Mouse (Mus musculus) stomach, embryonic 14.5 days (tissue): Measurements from ENCODE around the gene Fer. TPM values are rescaled to one million over a fixed set of nuclear protein-coding genes. Genes with fewer than 3 reads are reported as not detected.

Experiments
- ATAC-seq: fragments of 200-750 bp; cut with Nextera tagmentation; 2 replicates; pipeline ENCODE4 v1.8.0; 2017; ENCODE audit warnings: low read depth, moderate TSS enrichment; ENCODE audit not compliant: insufficient number of reproducible peaks, insufficient read depth, low FRiP score
- H3K27ac ChIP-seq: fragments of 300-500 bp; sonication (generic); 2 replicates; pipeline ENCODE4 v1.5.1; 2014; ENCODE audit warnings: mild to moderate bottlenecking, low read length, moderate library complexity, mixed read lengths
- H3K27me3 ChIP-seq: fragments of 300-500 bp; sonication (generic); 2 replicates; pipeline ENCODE4 v1.6.1; 2014; ENCODE audit warnings: low read length, control low read depth, mixed read lengths; ENCODE audit not compliant: control insufficient read depth, insufficient read depth
- H3K36me3 ChIP-seq: fragments of 300-500 bp; sonication (generic); 2 replicates; pipeline ENCODE4 v1.6.1; 2014; ENCODE audit warnings: mild to moderate bottlenecking, control low read depth, low read length, moderate library complexity, mixed read lengths; ENCODE audit not compliant: control insufficient read depth, insufficient read depth
- H3K4me1 ChIP-seq: fragments of 300-500 bp; sonication (generic); 2 replicates; pipeline ENCODE4 v1.6.1; 2014; ENCODE audit warnings: low read length, control low read depth, mixed read lengths; ENCODE audit not compliant: control insufficient read depth, insufficient read depth
- H3K4me2 ChIP-seq: fragments of 300-500 bp; sonication (generic); replicated peaks from 2 replicates; pipeline ENCODE4 v1.6.1; 2014; ENCODE audit warnings: low read depth, low read length, control low read depth
- H3K4me3 ChIP-seq: fragments of 300-500 bp; sonication (generic); 2 replicates; pipeline ENCODE4 v1.5.1; 2014; ENCODE audit warnings: low read depth, low read length, control low read depth
- H3K9ac ChIP-seq: fragments of 300-500 bp; sonication (generic); replicated peaks from 2 replicates; pipeline ENCODE4 v1.6.1; 2014; ENCODE audit warnings: low read depth, mild to moderate bottlenecking, control low read depth, low read length, moderate library complexity, mixed read lengths
- H3K9me3 ChIP-seq: fragments of 300-500 bp; sonication (generic); 2 replicates; pipeline ENCODE4 v1.6.1; 2016; ENCODE audit warnings: low read depth, low read length, control low read depth; ENCODE audit not compliant: control insufficient read depth
- WGBS: fragments of 180-500 bp; shearing (Covaris S2); extraction: QIAGEN DNeasy Blood & Tissue Kit; methylation state at CpG from one replicate; pipeline ENCODE4 v1.1.7; 2014; 5-methylcytosine and 5-hydroxymethylcytosine counted together
- polyA plus RNA-seq: library from polyadenylated mRNA; unstranded; fragments of >200 nt; fragmentation: Nextera tagmentation; extraction: Ambion mirVana; gene quantifications from 2 replicates; pipeline ENCODE4 v1.2.1, GENCODE M21; 2014

Fer gene
- polyA plus RNA-seq, 1 experiment from 2014 or later = 34.3 TPM

DNA sequence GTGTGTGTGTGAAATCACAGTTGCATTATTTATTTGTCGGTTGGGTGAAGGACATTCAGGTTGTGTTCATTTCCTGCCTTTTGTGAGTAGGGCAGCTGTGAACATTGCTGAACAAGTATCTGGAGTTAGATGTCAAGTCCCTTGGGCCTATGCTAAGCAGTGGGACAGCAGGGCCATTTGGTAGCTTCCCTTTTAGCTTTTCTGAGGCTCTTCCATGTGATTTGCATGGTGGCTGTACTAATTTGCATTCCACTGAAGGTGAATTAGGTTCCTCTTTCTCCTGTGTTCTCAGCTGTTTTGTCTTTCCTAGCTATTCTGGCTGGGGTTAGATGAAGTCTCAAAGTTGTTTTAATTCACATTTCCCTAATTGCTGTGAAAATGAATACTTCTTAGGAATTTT, 68.7 kb downstream of the Fer start:
- WGBS = 100% methylated on average over 1 of the region's 1 CpGs
- no peak overlapping the region for H3K4me2 ChIP-seq

DNA sequence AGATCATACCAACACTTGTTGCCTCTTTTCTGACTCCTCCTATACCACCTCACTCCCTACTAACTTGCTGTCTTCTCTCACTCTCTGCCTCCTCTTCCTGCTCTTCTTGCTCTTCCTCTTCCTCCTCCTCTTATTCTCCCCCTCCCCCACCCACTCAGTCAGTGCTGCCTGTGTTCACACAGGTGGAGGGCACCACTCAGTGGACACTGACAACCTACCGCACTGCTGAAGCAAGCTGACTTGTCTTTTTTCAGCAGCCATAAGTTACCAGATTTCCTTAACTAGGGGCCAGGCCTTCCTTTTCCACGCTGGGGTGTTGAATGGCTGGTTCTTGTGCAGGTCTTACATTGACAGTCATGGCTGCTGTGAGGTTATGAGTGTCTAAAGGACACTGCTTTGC, 72.5 kb downstream of the Fer start:
- Histone ChIP-seq H3K9ac (no peak overlapping the region), H3K4me1 (no peaks in the 10 kb centered on the region), H3K9me3 (no peaks in the 10 kb centered on the region), H3K27me3 (no peaks in the 10 kb centered on the region), H3K36me3 (no peaks in the 10 kb centered on the region; the same call in 1 of the 2 replicates), H3K4me3 (no peak overlapping the region), H3K4me2 (no peak overlapping the region), H3K27ac (no peak overlapping the region)
- WGBS = 90% methylated on average over 2 of the region's 2 CpGs
- ATAC-seq = no peak

More for the DNA sequence above, 68.7 kb downstream of the Fer start:
- no peak for ATAC-seq
- H3K9me3 ChIP-seq = no peaks in the 10 kb centered on the region
- H3K4me1 ChIP-seq = no peaks in the 10 kb centered on the region
- H3K4me3 ChIP-seq = no peak overlapping the region
- no peak overlapping the region for H3K27ac ChIP-seq
- no peak overlapping the region for H3K9ac ChIP-seq
- H3K36me3 ChIP-seq = no peaks in the 10 kb centered on the region; the same call in 1 of the 2 replicates
- no peaks in the 10 kb centered on the region for H3K27me3 ChIP-seq

DNA sequence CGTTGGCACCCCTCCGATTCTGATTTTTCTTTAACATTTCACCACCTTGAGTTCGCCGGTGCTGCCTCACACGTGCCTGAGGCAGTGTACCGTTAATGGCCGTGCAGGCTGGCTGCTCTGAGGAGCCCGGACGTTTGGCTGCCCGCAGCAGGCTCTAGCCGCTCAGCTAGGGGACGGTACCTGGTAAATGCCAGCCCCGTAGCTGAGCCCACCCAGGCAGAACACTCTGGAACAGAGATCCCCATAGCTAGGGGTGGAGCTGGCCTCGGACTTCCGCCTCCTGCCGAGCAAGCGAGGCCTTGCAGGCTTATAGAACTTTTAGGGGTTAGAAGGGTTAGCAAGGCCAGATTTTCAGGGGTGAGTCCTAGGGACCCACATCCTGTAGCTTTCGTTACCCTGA, 75.0 kb downstream of the Fer start:
- Histone ChIP-seq H3K9me3 (no peaks in the 10 kb centered on the region), H3K4me2 (no peak overlapping the region), H3K36me3 (no peaks in the 10 kb centered on the region; the same call in 1 of the 2 replicates), H3K4me1 (no peaks in the 10 kb centered on the region), H3K27me3 (no peaks in the 10 kb centered on the region), H3K27ac (no peak overlapping the region), H3K4me3 (no peak overlapping the region), H3K9ac (no peak overlapping the region)
- ATAC-seq = no peak
- 73% methylated on average over 18 of the region's 18 CpGs for whole genome bisulfite sequencing

DNA sequence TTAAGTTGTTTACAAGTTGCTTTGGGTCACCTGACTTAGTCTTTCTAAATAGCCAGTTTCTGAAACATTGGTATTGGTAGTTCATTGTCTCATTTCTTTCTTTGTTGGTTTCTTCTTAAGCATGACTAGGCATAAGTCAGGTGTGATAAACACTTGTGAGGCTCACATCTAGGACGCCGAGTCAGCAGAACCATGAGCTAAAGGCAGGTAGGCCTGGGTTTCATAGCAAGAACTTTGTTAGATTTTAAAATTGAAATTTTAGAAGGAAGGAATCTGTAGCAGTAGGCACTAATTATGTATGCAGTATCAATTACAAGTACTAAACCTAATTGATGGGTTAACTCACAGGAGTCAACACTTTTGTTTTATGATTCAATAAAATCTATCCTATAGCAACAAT, 83.9 kb downstream of the Fer start:
- no peak overlapping the region for H3K27ac ChIP-seq
- H3K4me2 ChIP-seq = no peak overlapping the region
- ATAC-seq = no peak
- WGBS = 93% methylated on average over 2 of the region's 2 CpGs
- no peaks in the 10 kb centered on the region for H3K4me1 ChIP-seq
- no peak overlapping the region for H3K4me3 ChIP-seq
- H3K27me3 ChIP-seq = no peaks in the 10 kb centered on the region
- no peak overlapping the region for H3K9ac ChIP-seq
- H3K36me3 ChIP-seq = no peaks in the 10 kb centered on the region
- no peaks in the 10 kb centered on the region for H3K9me3 ChIP-seq

DNA sequence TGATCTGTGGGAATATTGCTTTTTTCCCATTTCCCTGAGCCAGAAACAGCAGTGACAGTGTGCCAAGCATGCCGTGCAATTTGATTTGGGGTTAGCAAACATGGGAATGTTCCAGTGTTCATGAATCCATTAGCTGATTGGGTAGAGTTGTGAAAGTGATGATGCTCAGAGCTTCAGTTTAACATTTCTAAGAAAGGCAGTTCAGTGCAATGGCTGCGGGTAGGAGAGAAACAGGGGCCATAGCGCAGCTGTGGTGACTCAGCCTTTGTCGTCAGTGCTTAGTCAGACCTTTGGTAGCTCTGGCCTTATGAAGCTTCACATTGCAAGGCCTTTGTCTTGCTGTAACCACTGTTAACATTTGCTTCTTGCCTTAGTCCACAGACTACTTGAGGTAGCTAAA, 85.9 kb downstream of the Fer start:
- no peak overlapping the region for H3K4me3 ChIP-seq

DNA sequence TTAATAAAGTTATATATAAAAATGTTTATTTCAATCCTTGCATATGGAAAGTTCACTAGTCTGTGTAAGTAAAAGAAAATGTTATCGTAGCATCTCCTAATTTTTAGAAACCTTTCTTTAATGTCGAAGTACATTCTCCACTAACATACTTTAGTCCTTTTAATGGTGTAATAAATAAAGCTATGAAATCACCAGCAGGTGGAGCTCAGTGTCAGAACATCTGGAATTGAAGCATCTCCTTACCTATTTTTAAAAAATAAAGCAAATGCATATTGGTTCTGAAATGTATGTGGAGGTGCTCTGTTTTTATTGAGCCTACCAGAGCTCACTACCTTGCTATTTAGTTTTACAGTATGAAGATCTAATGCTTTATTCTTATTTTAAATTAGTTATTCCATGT, 88.6 kb downstream of the Fer start:
- WGBS = 79% methylated on average over 2 of the region's 2 CpGs
- Histone ChIP-seq H3K4me3 (no peak overlapping the region), H3K9me3 (no peaks in the 10 kb centered on the region), H3K9ac (no peak overlapping the region), H3K36me3 (no peaks in the 10 kb centered on the region), H3K27me3 (no peaks in the 10 kb centered on the region), H3K4me1 (no peaks in the 10 kb centered on the region), H3K4me2 (no peak overlapping the region), H3K27ac (no peak overlapping the region)
- no peak for ATAC-seq

More for the DNA sequence above, 85.9 kb downstream of the Fer start:
- H3K9me3 ChIP-seq = no peaks in the 10 kb centered on the region
- no peak overlapping the region for H3K4me2 ChIP-seq
- H3K4me1 ChIP-seq = no peaks in the 10 kb centered on the region
- no peak overlapping the region for H3K9ac ChIP-seq
- WGBS = 95% methylated on average over 4 of the region's 4 CpGs
- no peaks in the 10 kb centered on the region for H3K27me3 ChIP-seq
- no peak for ATAC-seq
- no peak overlapping the region for H3K27ac ChIP-seq
- H3K36me3 ChIP-seq = no peaks in the 10 kb centered on the region

DNA sequence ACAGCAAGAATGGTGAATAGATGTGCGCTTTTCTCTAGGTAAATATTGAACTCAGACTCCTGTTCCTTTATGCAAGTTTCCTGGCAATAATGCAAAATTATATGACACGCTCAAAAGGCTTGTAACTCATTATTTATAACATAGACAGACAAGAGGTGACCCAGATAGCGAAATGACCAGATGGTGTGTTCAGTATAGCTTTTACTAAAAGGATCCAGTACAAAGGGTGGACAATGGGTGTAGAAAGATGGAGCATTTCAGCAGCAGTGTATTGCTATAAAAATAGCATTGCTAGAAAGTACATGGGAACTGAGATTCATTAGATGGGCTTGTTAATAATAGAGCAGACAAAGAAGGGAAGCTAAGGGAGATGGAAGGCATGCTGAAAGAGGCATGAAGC, 104.2 kb downstream of the Fer start:
- Histone ChIP-seq H3K27ac (no peak overlapping the region), H3K27me3 (no peaks in the 10 kb centered on the region), H3K36me3 (no peaks in the 10 kb centered on the region), H3K9ac (no peak overlapping the region), H3K9me3 (no peaks in the 10 kb centered on the region), H3K4me1 (no peaks in the 10 kb centered on the region), H3K4me3 (no peak overlapping the region), H3K4me2 (no peak overlapping the region)
- no peak for ATAC-seq
- WGBS = 92% methylated on average over 3 of the region's 3 CpGs

DNA sequence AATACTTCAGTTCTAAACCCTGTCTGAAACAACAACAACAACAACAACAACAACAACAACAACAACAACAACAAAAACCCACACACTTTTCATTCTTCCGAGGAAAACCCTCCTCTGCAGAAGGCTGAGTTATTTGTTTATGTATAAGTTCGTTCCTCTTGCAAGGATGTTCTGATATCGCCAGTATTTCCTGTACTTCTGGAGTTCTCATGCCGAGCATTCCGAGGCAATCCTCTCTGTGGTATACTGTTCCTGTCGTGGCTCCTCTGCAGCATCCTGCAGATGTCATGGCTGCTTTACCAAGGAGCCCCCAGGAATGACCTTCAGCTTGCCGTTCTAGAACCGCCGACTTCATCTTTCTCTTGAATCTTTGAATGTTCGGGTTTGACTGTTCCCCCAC, 106.6 kb downstream of the Fer start:
- Histone ChIP-seq H3K4me2 (no peak overlapping the region), H3K9ac (no peak overlapping the region), H3K27me3 (no peaks in the 10 kb centered on the region), H3K36me3 (no peaks in the 10 kb centered on the region), H3K4me1 (no peaks in the 10 kb centered on the region), H3K9me3 (no peaks in the 10 kb centered on the region), H3K4me3 (no peak overlapping the region), H3K27ac (no peak overlapping the region)
- ATAC-seq = no peak
- WGBS = 58% methylated on average over 10 of the region's 10 CpGs

DNA sequence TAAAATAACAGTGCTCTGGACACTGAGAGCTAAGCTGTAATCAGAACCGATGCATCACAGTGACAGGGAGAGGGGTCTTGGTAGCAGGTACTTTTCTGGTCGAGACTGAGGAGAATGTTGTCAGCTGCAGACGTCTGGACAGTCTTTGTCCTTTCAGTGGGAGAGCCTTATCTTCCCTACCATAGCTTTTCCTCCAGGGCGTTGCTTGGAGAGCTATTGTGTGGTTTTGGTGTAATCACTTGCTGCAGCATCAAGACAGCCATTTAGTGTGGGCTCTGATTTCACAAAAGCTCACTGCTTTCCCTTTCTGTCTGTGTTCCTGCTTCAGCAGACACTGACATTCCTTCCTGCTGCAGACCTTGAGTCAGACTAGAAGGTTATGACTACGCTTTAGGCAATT, 107.4 kb downstream of the Fer start:
- Histone ChIP-seq H3K4me3 (no peak overlapping the region), H3K9me3 (no peaks in the 10 kb centered on the region), H3K36me3 (no peaks in the 10 kb centered on the region), H3K27me3 (no peaks in the 10 kb centered on the region), H3K4me1 (no peaks in the 10 kb centered on the region), H3K9ac (no peak overlapping the region), H3K4me2 (no peak overlapping the region), H3K27ac (no peak overlapping the region)
- no peak for ATAC-seq
- 47% methylated on average over 5 of the region's 5 CpGs for WGBS
